Mouse (Mus musculus): ENCODE measurements around the gene Gm45062. TPM values are rescaled to one million over a fixed set of nuclear protein-coding genes. Genes with fewer than 3 reads are reported as not detected.

The Gm45062 gene
- polyA plus RNA-seq, 1 experiment from 2014 or later: 1.4 TPM

DNA sequence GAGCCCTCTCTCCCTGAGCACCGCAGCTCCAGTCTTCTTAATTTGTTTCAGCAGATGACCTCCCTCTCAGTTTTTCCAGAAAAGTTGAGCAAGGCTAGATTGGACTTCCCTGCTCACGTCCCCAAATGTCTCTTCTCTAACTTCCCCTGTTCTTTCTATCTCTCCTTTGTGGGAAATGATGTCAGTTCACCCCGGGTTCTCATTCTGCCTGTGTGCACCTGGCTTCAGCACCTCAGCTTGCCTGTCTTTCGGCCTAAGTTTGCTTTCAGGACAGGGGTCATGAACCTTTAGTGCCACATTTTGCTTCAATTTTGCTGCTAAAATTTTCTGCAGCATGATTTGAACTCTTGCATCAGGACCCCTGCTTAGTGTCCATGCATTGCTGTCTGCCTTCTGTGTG, 95.6 kb downstream of the Gm45062 start:
- Histone ChIP-seq H3K4me1 (peaks cover 11% of the 10 kb centered on the region), H3K4me2 (no peak overlapping the region), H3K27ac (no peak overlapping the region), H3K9me3 (replicated peaks) (no peaks in the 10 kb centered on the region), H3K27me3 (replicated peaks) (no peaks in the 10 kb centered on the region), H3K4me3 (no peak overlapping the region), H3K9ac (no peak overlapping the region), H3K36me3 (no peaks in the 10 kb centered on the region)
- ATAC-seq: no peak
- WGBS (ENCODE audit: insufficient replicate concordance): 65% methylated on average over 4 of the region's 4 CpGs

DNA sequence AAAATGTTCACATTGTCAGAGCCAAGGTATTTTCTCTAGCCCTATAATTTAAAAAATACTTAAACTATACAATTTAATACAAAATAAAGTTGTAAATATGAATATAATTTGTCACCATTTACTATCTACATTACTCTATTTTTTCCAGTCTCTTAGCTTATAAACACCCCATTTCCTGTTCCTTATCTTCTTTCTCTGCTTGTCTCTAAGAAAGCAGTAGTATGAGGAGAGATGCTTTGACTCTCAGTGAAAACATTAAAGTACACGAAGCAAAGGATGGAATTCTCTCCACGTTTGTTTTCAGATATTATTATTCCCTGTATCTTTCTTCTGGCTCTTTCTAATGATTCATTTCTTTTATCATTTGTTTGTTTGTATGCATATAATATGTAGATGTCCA, 99.0 kb downstream of the Gm45062 start:
- 40% methylated on average over 2 of the region's 2 CpGs for WGBS (ENCODE audit: insufficient replicate concordance)
- no peak overlapping the region for H3K4me2 ChIP-seq
- ATAC-seq: no peak

DNA sequence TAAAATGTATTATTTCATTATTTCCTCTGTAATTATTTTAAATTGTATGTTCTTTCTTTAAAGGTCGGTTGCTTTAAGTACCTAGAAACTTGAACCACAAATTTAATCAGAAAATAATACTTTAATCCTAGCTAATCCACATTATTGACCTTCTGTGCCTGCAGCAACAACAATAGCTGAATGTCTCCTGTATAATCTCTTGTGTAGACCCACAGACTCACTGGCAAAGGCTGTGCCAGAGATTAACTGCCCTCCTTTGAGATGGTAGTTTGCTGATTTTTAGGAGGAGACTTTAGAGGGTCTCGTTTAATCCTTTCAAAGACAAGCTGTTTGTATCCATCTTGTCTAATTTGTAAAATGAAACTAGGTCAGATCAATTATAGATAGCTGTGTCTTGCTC, 99.5 kb downstream of the Gm45062 start:
- 75% methylated on average over 2 of the region's 2 CpGs for WGBS (ENCODE audit: insufficient replicate concordance)

More for the DNA sequence above, 99.0 kb downstream of the Gm45062 start:
- no peaks in the 10 kb centered on the region for H3K36me3 ChIP-seq
- H3K4me3 ChIP-seq: no peak overlapping the region
- H3K27ac ChIP-seq: no peak overlapping the region
- no peaks in the 10 kb centered on the region for H3K27me3 ChIP-seq (replicated peaks)
- peaks cover 6% of the 10 kb centered on the region; the same call in 1 of the 2 replicates for H3K4me1 ChIP-seq
- no peaks in the 10 kb centered on the region for H3K9me3 ChIP-seq (replicated peaks)
- no peak overlapping the region for H3K9ac ChIP-seq

DNA sequence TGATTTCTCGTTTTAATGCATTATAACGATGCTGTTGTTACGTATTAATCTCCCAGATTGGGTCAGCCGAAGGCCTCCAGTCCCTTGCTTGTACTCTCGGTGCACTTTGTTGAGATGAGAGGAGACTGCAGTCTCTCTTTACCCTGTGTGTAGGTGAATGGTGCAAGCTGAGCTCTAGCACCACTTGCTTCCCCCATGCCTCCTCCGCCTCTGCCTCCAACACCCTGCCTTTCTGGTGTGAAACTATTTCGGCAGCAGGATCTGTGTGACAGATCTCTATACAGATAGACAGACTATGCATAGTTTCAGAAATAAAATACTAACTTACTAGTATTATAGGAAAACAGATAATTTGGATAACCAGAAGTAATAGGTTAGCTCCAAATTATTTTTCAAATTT, 101.6 kb downstream of the Gm45062 start:
- no peak for ATAC-seq
- Histone ChIP-seq H3K9me3 (replicated peaks) (no peaks in the 10 kb centered on the region), H3K36me3 (no peaks in the 10 kb centered on the region), H3K27ac (no peak overlapping the region), H3K4me1 (peaks cover 6% of the 10 kb centered on the region; the same call in 1 of the 2 replicates), H3K9ac (no peak overlapping the region), H3K4me3 (no peak overlapping the region), H3K4me2 (no peak overlapping the region), H3K27me3 (replicated peaks) (no peaks in the 10 kb centered on the region)
- WGBS (ENCODE audit: insufficient replicate concordance): 79% methylated on average over 7 of the region's 7 CpGs

More for the DNA sequence above, 99.5 kb downstream of the Gm45062 start:
- no peak overlapping the region for H3K4me2 ChIP-seq
- ATAC-seq: no peak
- no peak overlapping the region for H3K4me3 ChIP-seq
- H3K27ac ChIP-seq: no peak overlapping the region
- peaks cover 6% of the 10 kb centered on the region; the same call in 1 of the 2 replicates for H3K4me1 ChIP-seq
- no peaks in the 10 kb centered on the region for H3K27me3 ChIP-seq (replicated peaks)
- H3K9ac ChIP-seq: no peak overlapping the region
- H3K36me3 ChIP-seq: no peaks in the 10 kb centered on the region
- no peaks in the 10 kb centered on the region for H3K9me3 ChIP-seq (replicated peaks)

DNA sequence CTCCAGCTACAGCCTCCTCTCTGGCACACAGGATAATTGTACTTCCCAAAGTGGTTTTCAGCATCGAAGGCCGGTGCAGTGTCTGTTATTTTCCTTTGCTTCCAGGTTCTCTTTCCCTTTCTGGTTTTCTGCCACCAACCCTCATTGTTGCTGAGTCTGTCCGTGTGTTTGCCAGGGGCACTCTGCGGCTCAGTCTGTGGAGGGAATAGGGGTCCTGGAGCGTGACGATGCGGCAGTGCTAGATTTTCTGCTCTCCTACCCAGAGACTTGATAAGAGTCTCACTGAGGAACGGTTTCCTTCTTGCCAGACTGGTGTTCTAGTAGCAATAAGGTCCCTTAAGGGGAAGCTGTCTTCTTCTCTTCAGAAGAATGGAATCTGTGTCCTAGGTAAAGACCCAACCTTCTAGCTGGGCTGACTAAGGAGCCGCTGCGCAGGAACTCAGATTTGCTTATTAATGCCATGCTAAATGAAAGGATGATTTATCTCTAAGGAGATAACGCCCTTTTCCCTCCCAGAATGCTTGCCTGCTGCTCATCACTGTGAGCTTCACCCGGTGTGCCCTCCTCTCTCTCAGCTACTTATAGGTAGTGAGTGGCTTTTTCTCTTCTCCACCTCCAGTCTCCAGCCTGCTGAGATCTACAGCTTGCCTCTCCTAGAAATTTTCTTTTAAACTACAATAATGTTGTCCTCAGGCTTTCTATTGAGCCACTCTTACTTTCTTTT, 104.9 kb downstream of the Gm45062 start:
- Histone ChIP-seq H3K4me1 (0 out of 2 replicates have a peak, but pooled peaks cover 2% of the 10 kb centered on the region), H3K9me3 (replicated peaks) (no peaks in the 10 kb centered on the region), H3K36me3 (no peaks in the 10 kb centered on the region), H3K4me2 (no peak overlapping the region), H3K9ac (no peak overlapping the region), H3K4me3 (no peak overlapping the region), H3K27me3 (replicated peaks) (no peaks in the 10 kb centered on the region), H3K27ac (no peak overlapping the region)
- 67% methylated on average over 12 of the region's 12 CpGs for WGBS (ENCODE audit: insufficient replicate concordance)
- ATAC-seq: no peak

DNA sequence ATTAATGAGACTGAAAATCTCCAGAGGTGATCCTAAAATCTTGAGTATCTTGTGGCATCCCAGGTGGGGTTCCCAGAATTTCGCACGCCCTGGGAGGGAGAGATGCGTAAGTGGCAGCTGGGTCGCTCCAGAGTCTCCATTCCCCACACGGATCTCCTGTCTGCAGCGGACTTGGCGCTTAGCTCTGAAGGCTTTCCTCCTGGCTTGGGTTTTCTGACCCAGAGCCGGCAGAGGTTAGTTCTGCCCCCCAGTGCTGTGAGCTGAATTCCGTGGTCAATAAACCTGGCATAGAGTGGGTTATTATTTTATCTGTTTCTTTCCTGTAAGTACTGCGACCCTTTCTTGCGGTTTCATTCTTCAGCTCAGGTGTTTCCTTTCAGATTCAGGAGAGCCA, 105.5 kb downstream of the Gm45062 start:
- 83% methylated on average over 11 of the region's 11 CpGs for WGBS (ENCODE audit: insufficient replicate concordance)
- Histone ChIP-seq H3K36me3 (no peaks in the 10 kb centered on the region), H3K4me2 (no peak overlapping the region), H3K27me3 (replicated peaks) (no peaks in the 10 kb centered on the region), H3K27ac (no peak overlapping the region), H3K4me1 (no peaks in the 10 kb centered on the region), H3K9me3 (replicated peaks) (no peaks in the 10 kb centered on the region), H3K9ac (no peak overlapping the region), H3K4me3 (no peak overlapping the region)
- no peak for ATAC-seq

DNA sequence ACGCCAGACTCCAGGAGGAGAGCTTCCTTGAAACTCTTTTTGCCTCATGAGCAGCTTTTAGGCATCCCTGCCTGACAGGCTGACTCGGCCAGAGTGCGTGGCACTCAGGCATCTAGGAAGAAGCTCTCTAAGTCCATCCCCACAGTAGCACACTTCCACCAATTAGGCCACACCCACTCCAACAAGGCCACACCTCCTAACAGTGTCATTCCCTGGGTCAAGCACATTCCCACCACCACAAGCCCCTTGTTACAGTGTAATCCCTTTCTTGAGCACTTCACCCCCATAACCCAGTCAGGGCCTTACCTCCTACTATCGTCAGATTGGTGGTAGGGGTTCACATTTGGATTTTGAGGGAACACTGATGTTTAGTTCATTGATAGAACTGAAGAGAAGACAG, 108.4 kb downstream of the Gm45062 start:
- H3K4me3 ChIP-seq: no peak overlapping the region
- no peak overlapping the region for H3K27ac ChIP-seq
- H3K9ac ChIP-seq: no peak overlapping the region
- no peak overlapping the region for H3K4me2 ChIP-seq
- no peaks in the 10 kb centered on the region for H3K9me3 ChIP-seq (replicated peaks)
- ATAC-seq: no peak
- WGBS (ENCODE audit: insufficient replicate concordance): 91% methylated on average over 4 of the region's 4 CpGs
- H3K4me1 ChIP-seq: no peaks in the 10 kb centered on the region
- no peaks in the 10 kb centered on the region for H3K36me3 ChIP-seq
- H3K27me3 ChIP-seq (replicated peaks): no peaks in the 10 kb centered on the region

DNA sequence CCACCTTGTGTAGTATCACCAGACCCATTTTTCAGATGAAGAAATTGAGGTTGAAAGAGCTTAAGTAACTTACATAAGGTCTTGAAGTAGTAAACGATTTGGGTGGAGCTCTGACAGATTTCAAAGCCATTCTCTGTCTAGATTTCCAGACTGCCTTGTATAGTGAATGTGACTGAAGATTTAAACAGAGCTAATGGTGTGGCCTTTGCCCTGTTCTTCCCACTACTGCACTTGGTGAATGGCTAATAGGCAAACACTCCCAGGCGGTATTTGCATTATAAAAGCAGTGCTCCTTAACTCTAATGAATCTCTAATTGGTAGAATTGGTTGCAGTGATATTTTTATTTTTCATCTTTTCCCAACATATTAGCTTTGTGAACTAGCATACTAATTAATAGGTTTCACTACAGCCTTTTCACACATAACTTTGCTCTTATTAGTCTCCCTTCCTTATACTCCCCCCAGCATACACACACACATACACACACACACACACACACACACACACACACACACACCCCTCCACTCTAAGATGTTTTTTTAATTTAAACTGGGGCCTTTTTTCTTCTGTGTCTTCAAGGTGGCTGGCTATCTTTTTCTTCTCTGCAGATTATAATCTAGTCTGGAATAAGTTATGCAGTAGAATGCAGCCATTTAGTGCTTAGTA, 109.1 kb downstream of the Gm45062 start:
- no peak for ATAC-seq
- 72% methylated on average over 2 of the region's 2 CpGs for WGBS (ENCODE audit: insufficient replicate concordance)
- H3K9ac ChIP-seq: no peak overlapping the region

DNA sequence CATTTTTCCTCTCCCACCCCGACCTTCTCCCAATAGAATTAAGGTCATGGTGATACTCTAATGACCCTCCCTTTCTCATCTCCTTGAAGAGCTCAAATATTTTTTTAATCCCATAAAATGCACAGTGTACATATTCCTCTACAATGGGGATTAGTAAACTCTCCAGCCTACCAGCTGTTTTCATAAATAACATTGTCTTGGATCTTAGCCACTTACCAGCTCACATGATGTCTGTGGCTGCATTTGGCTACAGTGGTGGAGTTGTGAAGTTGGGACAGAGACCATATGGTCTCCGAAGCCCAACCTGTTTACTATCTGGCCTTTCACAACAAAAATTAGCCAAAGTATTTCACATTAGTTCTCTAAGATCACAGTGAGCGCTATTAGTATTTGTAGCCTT, 111.4 kb downstream of the Gm45062 start:
- H3K4me2 ChIP-seq: no peak overlapping the region
- no peaks in the 10 kb centered on the region for H3K4me1 ChIP-seq
- no peak overlapping the region for H3K27ac ChIP-seq
- H3K9ac ChIP-seq: no peak overlapping the region
- H3K27me3 ChIP-seq (replicated peaks): no peaks in the 10 kb centered on the region
- ATAC-seq: no peak
- H3K4me3 ChIP-seq: no peak overlapping the region
- no peaks in the 10 kb centered on the region for H3K9me3 ChIP-seq (replicated peaks)
- WGBS (ENCODE audit: insufficient replicate concordance): 73% methylated on average over 3 of the region's 3 CpGs
- no peaks in the 10 kb centered on the region for H3K36me3 ChIP-seq

More for the DNA sequence above, 109.1 kb downstream of the Gm45062 start:
- Histone ChIP-seq H3K36me3 (no peaks in the 10 kb centered on the region), H3K4me1 (no peaks in the 10 kb centered on the region), H3K27ac (no peak overlapping the region), H3K9me3 (replicated peaks) (no peaks in the 10 kb centered on the region), H3K4me2 (no peak overlapping the region), H3K27me3 (replicated peaks) (no peaks in the 10 kb centered on the region), H3K4me3 (no peak overlapping the region)

DNA sequence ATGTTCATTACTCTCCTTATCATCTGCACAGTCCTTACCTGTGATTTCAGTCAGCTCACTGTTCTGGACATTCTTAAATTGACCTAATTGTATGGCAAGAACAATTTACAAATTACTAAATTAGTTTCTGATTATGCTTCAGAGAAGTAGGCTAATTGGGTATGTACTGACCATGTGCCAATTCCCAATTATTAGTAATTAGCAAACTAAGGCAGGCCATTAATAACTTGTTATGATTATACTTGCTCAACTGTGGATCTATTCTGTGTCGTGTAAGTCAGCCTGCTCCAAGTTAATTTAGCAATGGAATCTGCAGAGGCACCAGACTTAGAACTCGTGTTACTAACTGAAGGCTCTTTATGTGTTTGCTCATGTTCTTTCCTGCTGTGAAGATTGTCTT, 113.8 kb downstream of the Gm45062 start:
- no peaks in the 10 kb centered on the region for H3K36me3 ChIP-seq
- H3K4me1 ChIP-seq: no peaks in the 10 kb centered on the region
- WGBS (ENCODE audit: insufficient replicate concordance): 65% methylated on average over 2 of the region's 2 CpGs
- no peak overlapping the region for H3K4me2 ChIP-seq
- no peak overlapping the region for H3K27ac ChIP-seq
- H3K27me3 ChIP-seq (replicated peaks): no peaks in the 10 kb centered on the region
- no peak overlapping the region for H3K4me3 ChIP-seq
- H3K9me3 ChIP-seq (replicated peaks): no peaks in the 10 kb centered on the region
- no peak overlapping the region for H3K9ac ChIP-seq
- ATAC-seq: no peak

DNA sequence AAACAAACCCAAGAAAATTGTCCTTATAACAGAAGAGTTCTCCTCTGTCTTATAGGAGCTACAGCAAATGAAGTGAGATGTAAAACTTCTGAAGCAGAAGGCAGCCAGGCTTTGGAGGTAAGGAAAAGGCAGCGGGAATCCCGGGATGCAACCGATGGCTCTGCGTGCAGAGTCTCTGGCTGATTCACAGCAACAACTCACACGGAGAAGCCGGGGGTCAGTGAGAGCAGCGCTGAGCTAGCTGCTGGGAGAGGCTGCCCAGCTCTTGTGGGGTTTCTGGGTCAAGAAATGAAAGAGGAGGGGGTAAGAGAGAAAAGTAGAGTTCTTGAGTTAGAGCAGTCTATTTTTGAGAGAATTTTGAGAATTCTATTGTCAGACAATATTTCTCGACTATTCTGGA, 114.6 kb downstream of the Gm45062 start:
- no peak overlapping the region for H3K4me2 ChIP-seq
- H3K27me3 ChIP-seq (replicated peaks): no peaks in the 10 kb centered on the region
- no peak overlapping the region for H3K9ac ChIP-seq
- H3K27ac ChIP-seq: no peak overlapping the region
- 79% methylated on average over 8 of the region's 8 CpGs for WGBS (ENCODE audit: insufficient replicate concordance)
- H3K36me3 ChIP-seq: no peaks in the 10 kb centered on the region
- H3K4me3 ChIP-seq: no peak overlapping the region
- no peaks in the 10 kb centered on the region for H3K9me3 ChIP-seq (replicated peaks)
- no peak for ATAC-seq
- no peaks in the 10 kb centered on the region for H3K4me1 ChIP-seq

DNA sequence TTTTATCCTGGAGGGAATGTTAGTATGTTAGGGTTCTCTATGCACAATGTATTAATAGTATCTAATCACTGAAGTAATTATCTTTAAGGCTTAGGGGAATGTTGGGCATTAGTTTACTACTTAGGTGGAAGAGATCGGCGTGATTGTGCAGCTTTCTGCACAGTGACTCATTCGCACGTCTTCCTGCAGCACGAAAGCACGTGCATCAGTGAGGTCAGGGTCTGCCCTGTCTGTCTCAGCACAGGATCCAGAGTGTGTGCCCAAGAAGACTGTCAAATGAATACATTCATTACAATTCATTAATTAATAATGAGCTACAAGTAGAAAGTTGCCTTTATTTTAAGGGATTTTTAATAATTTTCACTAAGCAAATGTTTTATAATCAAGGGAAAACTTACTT, 115.0 kb downstream of the Gm45062 start:
- Histone ChIP-seq H3K9me3 (replicated peaks) (no peaks in the 10 kb centered on the region), H3K4me3 (no peak overlapping the region), H3K36me3 (no peaks in the 10 kb centered on the region), H3K27ac (no peak overlapping the region), H3K4me2 (no peak overlapping the region), H3K4me1 (no peaks in the 10 kb centered on the region), H3K27me3 (replicated peaks) (no peaks in the 10 kb centered on the region), H3K9ac (no peak overlapping the region)
- WGBS (ENCODE audit: insufficient replicate concordance): 77% methylated on average over 6 of the region's 6 CpGs
- no peak for ATAC-seq

Measured in liver, embryonic 12.5 days (tissue).